Mouse (Mus musculus): ENCODE measurements at regions not wholly inside any gene's neighbourhood (a gene's known extent, or its start where the extent isn't known, plus 50 kb on each side); places are given as distances from the start of the nearest gene placed in this dataset.

DNA sequence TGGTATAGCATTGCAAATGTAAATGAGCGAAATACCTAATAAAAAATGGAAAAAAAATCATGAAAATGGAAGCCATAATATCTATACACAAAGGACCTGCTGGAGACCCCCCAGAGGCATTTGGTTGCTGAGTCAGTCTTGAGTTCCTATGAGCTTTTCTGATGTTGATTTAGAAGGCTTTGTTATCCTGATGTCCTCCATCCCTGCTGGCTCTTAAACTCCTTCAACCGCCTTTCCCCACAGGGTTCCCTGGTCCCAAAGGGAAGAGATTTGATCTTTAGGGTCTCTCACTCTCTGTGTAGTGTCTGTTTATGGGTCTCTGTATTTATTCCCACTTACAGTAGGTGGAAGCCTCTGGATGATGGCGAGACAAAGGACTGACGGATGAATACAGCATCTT lies 356.6 kb upstream of the Robo2 start:
- TF ChIP-seq CTCF (IDR thresholded peaks at IDR 0.05; ENCODE audit: low read depth) (no peak), EP300 (IDR thresholded peaks at IDR 0.05; ENCODE audit: low read depth) (no peak)
